Mouse (Mus musculus) lung, adult 2 months (tissue): Measurements from ENCODE around the gene Stn1. TPM values are rescaled to one million over a fixed set of nuclear protein-coding genes. Genes with fewer than 3 reads are reported as not detected.

Source experiments
- DNase-seq: peaks from one replicate; pipeline ENCODE4 v3.0.0; 2022
- H3K4me1 ChIP-seq: fragments of 200-500 bp; 2 replicates; pipeline ENCODE4 v1.6.1; 2011; ENCODE audit warnings: low read length; ENCODE audit not compliant: control insufficient read depth, insufficient read depth
- H3K4me3 ChIP-seq: fragments of 200-500 bp; replicated peaks from 2 replicates; pipeline ENCODE3; 2011; ENCODE audit warnings: low read depth, mild to moderate bottlenecking, control low read depth, low read length; ENCODE audit errors: extremely low read depth
- CTCF ChIP-seq: fragments of 200-500 bp; IDR thresholded peaks from 2 replicates; pipeline ENCODE4 v1.5.1; 2011; ENCODE audit warnings: mild to moderate bottlenecking, low read length, control low read depth; ENCODE audit not compliant: insufficient read depth
- POLR2A ChIP-seq: fragments of 200-500 bp; IDR thresholded peaks from 2 replicates; pipeline ENCODE4 v1.6.1; 2011; ENCODE audit warnings: low read depth, mild to moderate bottlenecking, control low read depth, low read length, borderline replicate concordance; ENCODE audit errors: extremely low read depth
- WGBS: fragments of 180-500 bp; shearing (Covaris S2); methylation state at CpG from one replicate; pipeline ENCODE4 v1.1.7; 2018; 5-methylcytosine and 5-hydroxymethylcytosine counted together
- polyA plus RNA-seq: library from polyadenylated mRNA; depleted of rRNA; stranded (reverse); fragments of >200 nt; gene quantifications from 2 replicates; pipeline ENCODE4 v1.2.3, GENCODE M21; 2012

Stn1 gene
- polyA plus RNA-seq, 1 experiment: 21.1 TPM

DNA sequence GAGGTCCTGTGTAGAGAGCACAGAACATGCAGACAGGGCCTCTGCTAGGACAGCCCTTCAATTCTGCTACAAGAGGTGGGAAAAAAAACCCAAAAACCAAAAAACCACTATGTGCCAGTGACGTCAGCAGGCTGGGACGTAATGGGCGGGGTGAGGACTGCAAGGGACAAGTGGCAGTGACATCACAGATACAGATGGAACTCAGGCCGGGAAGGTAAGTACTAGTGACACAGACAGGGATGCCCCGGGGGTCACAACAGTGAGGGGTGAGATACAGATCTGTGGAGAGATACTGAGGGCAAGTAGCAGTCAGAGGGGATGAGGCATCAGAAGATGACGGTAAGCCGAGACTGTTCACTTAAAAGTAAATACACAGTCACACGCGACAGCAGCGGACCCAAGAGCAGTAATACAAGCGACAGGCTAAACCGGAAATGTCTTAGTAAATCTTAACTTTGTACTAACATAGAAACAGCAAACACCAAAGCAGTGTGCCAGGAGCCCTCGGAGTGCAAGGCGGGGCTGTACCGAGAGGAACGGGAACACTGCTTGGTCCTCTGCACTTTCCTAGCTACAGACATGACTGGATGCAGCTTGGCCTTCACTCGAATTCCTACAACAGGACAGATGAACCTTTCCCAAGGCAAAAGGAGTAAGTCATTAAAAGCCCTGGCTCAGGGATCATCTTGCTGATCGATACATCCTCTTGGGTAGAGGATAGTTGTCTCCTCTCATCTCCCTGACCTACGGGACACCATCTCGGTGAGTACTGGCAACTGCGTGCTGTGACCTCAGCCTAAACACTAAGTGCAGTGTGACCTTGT is 24.3 kb downstream of the Stn1 start:
- TF ChIP-seq CTCF: no peak
- peak; percentile 27 for DNase-seq
- WGBS: 37% methylated on average over 21 of the region's 21 CpGs
- H3K4me1 ChIP-seq: peaks cover 36% of the 10 kb centered on the region
- H3K4me3 ChIP-seq: peak overlapping the region; percentile 45

DNA sequence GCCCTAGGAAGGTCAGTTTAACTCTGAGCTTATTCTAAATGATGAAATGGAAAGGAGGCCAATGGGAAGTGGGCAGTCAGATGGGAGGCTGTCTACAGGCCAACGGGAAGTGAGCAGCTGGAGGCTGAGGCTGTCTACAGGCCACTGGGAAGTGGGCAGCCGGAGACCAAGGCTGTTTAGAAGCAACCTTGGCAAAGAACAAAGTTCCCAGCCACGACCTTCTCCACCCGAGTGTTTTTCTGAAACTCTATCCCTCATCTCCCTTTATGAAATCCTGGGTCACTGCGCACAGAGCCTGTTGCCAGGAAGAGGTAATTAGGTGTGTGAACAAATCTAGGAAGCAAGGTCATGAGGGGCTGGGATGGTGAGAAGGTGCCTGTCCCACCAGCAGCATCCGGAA is 25.3 kb downstream of the Stn1 start:
- TF ChIP-seq POLR2A: no peak
- no peak for TF ChIP-seq CTCF
- 36% methylated on average over 6 of the region's 6 CpGs for WGBS
- Histone ChIP-seq H3K4me3 (no peak overlapping the region), H3K4me1 (peaks cover 39% of the 10 kb centered on the region)
- no peak for DNase-seq

DNA sequence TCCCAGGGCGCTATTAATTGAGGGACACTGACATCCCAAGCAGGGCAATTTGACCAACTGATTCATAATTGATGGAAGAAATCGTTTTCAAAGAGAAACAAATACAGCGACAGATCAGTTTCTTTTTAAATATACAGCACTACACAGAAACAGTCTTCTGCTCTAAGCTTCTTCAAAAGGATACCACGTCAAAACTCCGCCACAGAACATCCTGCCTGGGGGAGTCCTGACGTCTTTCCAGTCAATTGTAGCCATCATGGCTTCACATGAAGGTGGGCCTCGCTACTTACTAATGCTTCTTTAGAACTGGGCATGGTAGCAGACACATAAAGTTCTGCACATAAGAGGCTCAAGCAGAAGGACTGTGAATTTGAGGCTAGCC is 26.0 kb downstream of the Stn1 start:
- TF ChIP-seq POLR2A: no peak
- no peak for TF ChIP-seq CTCF
- H3K4me3 ChIP-seq: no peak overlapping the region
- 40% methylated on average over 7 of the region's 7 CpGs for WGBS
- DNase-seq: no peak
- H3K4me1 ChIP-seq: peaks cover 39% of the 10 kb centered on the region

DNA sequence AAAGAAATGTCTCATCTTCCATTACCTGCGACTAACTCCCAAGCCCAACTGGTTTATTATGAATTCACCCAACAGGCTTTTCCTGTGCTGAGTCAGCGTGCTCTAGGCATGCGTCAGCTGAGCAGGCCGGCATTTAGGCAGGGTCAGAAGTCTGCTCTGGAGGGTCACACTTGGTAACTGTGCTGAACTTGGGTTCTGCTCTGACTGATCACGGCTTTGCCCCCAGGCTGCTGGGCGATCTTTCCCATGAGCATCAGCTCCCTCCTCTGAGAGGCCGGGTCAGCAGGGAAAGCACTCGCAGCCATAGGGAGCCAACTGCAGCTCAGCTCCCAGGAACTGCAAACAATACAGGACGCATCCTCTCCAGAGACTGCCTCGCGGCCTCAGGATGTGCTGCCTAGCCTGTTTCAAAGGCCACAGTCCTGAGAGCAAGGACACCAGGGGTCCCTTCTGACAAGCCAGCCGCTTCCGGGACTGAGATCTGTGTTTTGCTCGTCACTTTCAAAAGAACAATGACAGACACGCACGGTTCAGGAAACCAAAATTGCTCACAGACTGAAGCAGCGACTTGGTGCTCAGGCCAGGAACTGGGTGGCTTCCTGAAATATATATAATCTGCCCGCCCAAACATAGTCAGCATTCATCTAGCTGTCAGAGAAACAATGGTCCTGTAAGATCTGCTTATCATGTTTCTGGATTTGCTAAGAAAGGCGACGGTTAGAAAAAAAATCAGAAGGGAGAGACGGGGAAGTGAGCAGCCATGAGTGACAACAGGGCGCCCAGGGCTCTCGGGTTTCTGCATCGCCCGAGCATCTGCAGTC is 26.6 kb downstream of the Stn1 start:
- DNase-seq: peak; percentile 19
- WGBS: 41% methylated on average over 25 of the region's 25 CpGs
- no peak overlapping the region for H3K4me3 ChIP-seq
- TF ChIP-seq POLR2A (0 out of 2 replicates have a peak, but pooled peaks have one; percentile 30), CTCF (no peak)
- H3K4me1 ChIP-seq: peaks cover 39% of the 10 kb centered on the region

DNA sequence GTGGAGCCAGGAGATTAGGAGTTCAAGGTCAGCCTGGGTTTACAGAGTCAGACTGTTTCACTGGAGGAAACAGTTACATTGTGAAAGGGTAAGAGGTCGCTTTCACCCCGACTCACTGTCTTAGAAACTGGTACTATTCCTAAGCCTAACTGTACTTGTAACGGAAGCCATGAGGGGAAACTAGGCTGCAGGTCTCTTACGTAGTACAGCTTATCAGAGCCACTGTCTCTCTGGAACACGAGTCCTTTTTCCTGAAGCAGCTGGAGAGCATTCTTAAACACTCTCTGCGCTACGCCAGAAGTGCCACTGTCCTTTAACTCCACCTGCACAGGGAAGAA is 27.2 kb downstream of the Stn1 start:
- TF ChIP-seq CTCF (no peak), POLR2A (no peak)
- WGBS: 54% methylated on average over 7 of the region's 7 CpGs
- Histone ChIP-seq H3K4me3 (no peak overlapping the region), H3K4me1 (peaks cover 39% of the 10 kb centered on the region)
- no peak for DNase-seq

DNA sequence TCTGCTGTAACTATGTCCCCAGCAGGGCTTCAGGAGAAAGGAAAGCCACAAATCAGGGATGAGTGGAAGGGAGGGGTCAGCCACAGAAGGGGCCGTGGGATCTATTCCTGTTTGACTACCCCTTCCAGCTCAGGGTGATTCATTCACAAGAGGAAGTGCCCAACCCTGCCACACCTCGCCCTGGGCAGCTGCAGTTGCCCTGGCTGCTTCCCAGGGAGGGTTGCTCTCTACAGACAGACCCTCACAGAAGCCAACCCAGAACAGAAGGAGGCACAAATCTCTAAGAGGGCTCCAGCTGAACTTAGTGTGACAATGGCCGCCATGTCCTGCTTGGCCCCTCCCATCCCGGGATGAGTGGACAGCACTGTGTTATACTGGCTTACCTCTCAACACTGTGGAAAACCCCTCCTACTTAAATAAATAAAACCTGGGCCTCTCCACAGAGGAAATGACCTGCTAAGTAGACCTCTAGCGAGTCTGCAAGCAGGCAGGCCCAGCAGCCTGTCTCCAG is 28.5 kb downstream of the Stn1 start:
- 23% methylated on average over 5 of the region's 5 CpGs for WGBS
- Histone ChIP-seq H3K4me3 (no peak overlapping the region), H3K4me1 (peaks cover 39% of the 10 kb centered on the region)
- TF ChIP-seq POLR2A (no peak), CTCF (no peak)
- DNase-seq: peak; percentile 62

DNA sequence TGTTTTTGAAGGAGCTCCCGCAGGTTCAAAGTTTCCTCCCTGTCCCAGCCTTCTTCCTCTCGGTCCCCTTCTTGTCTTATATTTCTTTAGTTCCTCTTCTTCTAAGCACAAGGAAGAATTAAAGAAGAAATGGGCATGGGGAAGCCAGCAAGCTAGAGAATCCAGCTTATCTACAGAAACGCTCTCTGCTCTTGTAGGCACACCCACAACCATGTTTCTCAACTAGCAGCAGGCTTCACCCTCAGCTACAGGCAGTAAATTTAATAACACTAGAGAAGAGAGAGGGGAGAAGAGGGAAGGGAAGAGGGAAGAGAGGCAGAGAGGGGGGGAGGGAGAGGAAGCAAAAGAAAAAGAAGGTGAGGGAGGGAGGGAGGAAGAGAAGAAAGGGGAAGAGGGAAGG is 29.1 kb downstream of the Stn1 start:
- WGBS: 28% methylated on average over 3 of the region's 3 CpGs
- TF ChIP-seq CTCF (no peak), POLR2A (no peak)
- Histone ChIP-seq H3K4me1 (peaks cover 36% of the 10 kb centered on the region), H3K4me3 (no peak overlapping the region)
- DNase-seq: no peak

DNA sequence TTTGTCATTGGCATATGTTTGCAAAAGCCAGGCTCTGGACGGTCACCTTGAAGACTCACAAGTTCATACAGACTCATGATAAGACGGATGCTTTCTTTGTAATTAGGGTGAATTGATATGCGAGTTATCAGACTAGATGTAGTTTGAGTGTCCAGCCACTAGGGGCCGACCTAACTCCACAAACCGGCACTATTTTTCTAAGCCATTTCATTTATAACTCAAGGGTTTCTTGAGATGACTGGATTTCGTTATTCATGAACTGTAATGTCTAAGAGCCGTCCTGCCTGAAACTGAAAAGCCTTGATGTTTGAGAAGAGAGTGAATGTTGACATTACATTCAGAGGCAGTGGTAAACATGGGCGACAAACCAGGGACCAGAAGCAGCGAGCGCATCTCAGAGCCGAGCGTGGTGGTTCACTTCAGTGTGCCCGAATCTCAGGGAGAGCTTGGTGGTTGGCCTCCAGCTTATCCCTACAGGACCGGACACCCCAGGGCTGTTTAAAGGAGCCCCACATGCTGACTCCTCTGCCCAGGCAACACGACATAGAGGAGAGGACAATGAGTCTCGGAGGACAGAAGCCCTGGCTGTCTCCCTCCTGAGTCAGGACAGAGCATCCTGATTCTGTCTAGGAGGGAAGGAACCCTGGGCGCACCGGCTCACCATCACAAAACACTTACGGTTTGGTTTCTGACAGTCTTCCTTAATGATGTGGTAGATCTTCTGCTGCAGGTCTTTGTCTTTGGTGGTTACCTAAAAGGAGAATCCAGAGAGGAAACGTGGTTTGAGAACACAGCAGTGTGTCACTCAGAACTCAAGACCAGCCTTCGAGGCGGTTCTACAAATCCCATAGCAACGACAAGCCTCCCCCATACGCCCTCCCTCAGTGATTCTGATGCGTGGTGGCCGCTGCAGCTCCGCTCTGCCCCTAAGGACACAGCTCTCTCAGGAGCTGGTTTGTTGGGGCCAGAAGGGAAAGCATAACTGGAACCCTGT is 29.9 kb downstream of the Stn1 start:
- H3K4me3 ChIP-seq: peak overlapping the region; percentile 10
- no peak for TF ChIP-seq POLR2A
- peak; percentile 62 for TF ChIP-seq CTCF
- WGBS: 36% methylated on average over 27 of the region's 27 CpGs
- DNase-seq: peak; percentile 74
- H3K4me1 ChIP-seq: peaks cover 29% of the 10 kb centered on the region

DNA sequence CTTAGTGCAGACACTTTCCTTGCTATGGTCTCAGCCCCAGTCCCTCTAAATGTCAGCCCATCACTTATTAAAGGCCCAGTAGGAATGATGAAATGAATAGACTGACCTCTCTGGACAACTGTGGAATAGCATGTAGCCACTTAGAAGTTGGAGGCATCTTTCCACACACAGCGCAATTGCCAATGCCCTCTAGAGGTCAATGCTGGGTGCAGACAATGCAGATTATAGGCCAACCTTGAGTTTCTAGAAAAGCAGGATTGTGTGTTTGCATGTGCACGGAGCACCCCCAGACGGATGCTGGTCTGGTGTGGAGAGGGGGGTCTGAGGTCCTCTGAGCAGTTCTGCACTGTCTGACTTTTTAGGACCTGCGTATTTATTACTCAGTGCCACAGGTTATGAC is 33.7 kb downstream of the Stn1 start:
- Histone ChIP-seq H3K4me3 (no peak overlapping the region), H3K4me1 (peaks cover 3% of the 10 kb centered on the region)
- no peak for DNase-seq
- 55% methylated on average over 4 of the region's 4 CpGs for WGBS
- TF ChIP-seq CTCF (peak; percentile 42; the same call in 1 of the 2 replicates), POLR2A (no peak)
